Mouse (Mus musculus) hindbrain, embryonic 12.5 days (tissue): ENCODE measurements at regions not wholly inside any gene's neighbourhood (a gene's known extent, or its start where the extent isn't known, plus 50 kb on each side); places are given as distances from the start of the nearest gene placed in this dataset.
A peak's percentile ranks its signal among the peaks of the same experiment; 100 is the strongest.

Experiments used
- ATAC-seq: fragments of 200-750 bp; cut with Nextera tagmentation; 2 replicates; pipeline ENCODE4 v1.8.0; 2017; ENCODE audit warnings: moderate TSS enrichment; ENCODE audit not compliant: low FRiP score
- H3K27ac ChIP-seq: fragments of 300-500 bp; sonication (generic); 2 replicates; pipeline ENCODE4 v1.5.1; 2016; ENCODE audit warnings: mild to moderate bottlenecking
- H3K27me3 ChIP-seq: fragments of 300-500 bp; sonication (generic); 2 replicates; pipeline ENCODE4 v1.6.1; 2016; ENCODE audit warnings: mild to moderate bottlenecking
- H3K36me3 ChIP-seq: fragments of 300-500 bp; sonication (generic); 2 replicates; pipeline ENCODE4 v1.6.1; 2016; ENCODE audit warnings: mild to moderate bottlenecking
- H3K4me1 ChIP-seq: fragments of 300-500 bp; sonication (generic); 2 replicates; pipeline ENCODE4 v1.6.1; 2016
- H3K4me2 ChIP-seq: fragments of 300-500 bp; sonication (generic); replicated peaks from 2 replicates; pipeline ENCODE4 v1.6.1; 2016; ENCODE audit warnings: mild to moderate bottlenecking
- H3K4me3 ChIP-seq: fragments of 300-500 bp; sonication (generic); 2 replicates; pipeline ENCODE4 v1.5.1; 2016; ENCODE audit warnings: mild to moderate bottlenecking
- H3K9ac ChIP-seq: fragments of 300-500 bp; sonication (generic); 2 replicates; pipeline ENCODE4 v1.6.1; 2016; ENCODE audit warnings: mild to moderate bottlenecking, moderate library complexity
- H3K9me3 ChIP-seq: fragments of 300-500 bp; sonication (generic); replicated peaks from 2 replicates; pipeline ENCODE4 v1.6.1; 2016; ENCODE audit warnings: mild to moderate bottlenecking
- WGBS: fragments of 180-500 bp; shearing (Covaris S2); methylation state at CpG from one replicate; pipeline ENCODE4 v1.1.7; 2016; 5-methylcytosine and 5-hydroxymethylcytosine counted together

- Histone ChIP-seq H3K9me3 (no peaks in the 10 kb centered on the region), H3K9ac (no peak overlapping the region), H3K27ac (no peak overlapping the region), H3K4me2 (no peak overlapping the region), H3K27me3 (no peaks in the 10 kb centered on the region), H3K4me1 (peaks cover 11% of the 10 kb centered on the region), H3K36me3 (no peaks in the 10 kb centered on the region), H3K4me3 (no peak overlapping the region)
- WGBS = 85% methylated on average over 6 of the region's 6 CpGs
- ATAC-seq = no peak
Observed at GRCm38 (mm10) chr1:157709117-157709516, 202.6 kb downstream of the Sec16b start.

GRCm38 (mm10) chr1:157710870-157711269 is 204.3 kb downstream of the Sec16b start:
- 86% methylated on average over 2 of the region's 2 CpGs for WGBS
- Histone ChIP-seq H3K9me3 (no peaks in the 10 kb centered on the region), H3K4me1 (peaks cover 11% of the 10 kb centered on the region), H3K4me2 (no peak overlapping the region), H3K4me3 (no peak overlapping the region), H3K27ac (no peak overlapping the region), H3K27me3 (no peaks in the 10 kb centered on the region; the same call in 1 of the 2 replicates), H3K36me3 (no peaks in the 10 kb centered on the region), H3K9ac (no peak overlapping the region)
- ATAC-seq = no peak

- WGBS = 28% methylated on average over 2 of the region's 2 CpGs
- Histone ChIP-seq H3K27ac (no peak overlapping the region), H3K36me3 (no peaks in the 10 kb centered on the region), H3K27me3 (no peaks in the 10 kb centered on the region; the same call in 1 of the 2 replicates), H3K9me3 (no peaks in the 10 kb centered on the region), H3K4me2 (no peak overlapping the region), H3K9ac (no peak overlapping the region), H3K4me3 (no peak overlapping the region), H3K4me1 (peaks cover 11% of the 10 kb centered on the region)
- ATAC-seq = no peak; the same call in 1 of the 2 replicates
Observed at GRCm38 (mm10) chr1:157712519-157712918, 206.0 kb downstream of the Sec16b start.

GRCm38 (mm10) chr1:157713851-157714250 is 207.3 kb downstream of the Sec16b start:
- Histone ChIP-seq H3K4me3 (no peak overlapping the region), H3K9ac (no peak overlapping the region), H3K4me2 (no peak overlapping the region), H3K9me3 (no peaks in the 10 kb centered on the region), H3K27me3 (no peaks in the 10 kb centered on the region; the same call in 1 of the 2 replicates), H3K27ac (no peak overlapping the region), H3K36me3 (no peaks in the 10 kb centered on the region), H3K4me1 (peaks cover 11% of the 10 kb centered on the region)
- no peak for ATAC-seq
- WGBS = 76% methylated on average over 7 of the region's 7 CpGs

- no peak overlapping the region for H3K4me3 ChIP-seq
- H3K27ac ChIP-seq = no peak overlapping the region
- no peaks in the 10 kb centered on the region for H3K36me3 ChIP-seq
- no peak overlapping the region for H3K4me2 ChIP-seq
- no peaks in the 10 kb centered on the region for H3K9me3 ChIP-seq
- no peaks in the 10 kb centered on the region; the same call in 1 of the 2 replicates for H3K27me3 ChIP-seq
- H3K4me1 ChIP-seq = peaks cover 11% of the 10 kb centered on the region
- 69% methylated on average over 3 of the region's 3 CpGs for WGBS
- ATAC-seq = no peak
- H3K9ac ChIP-seq = no peak overlapping the region
Observed at GRCm38 (mm10) chr1:157715632-157716031, 209.1 kb downstream of the Sec16b start.

- Histone ChIP-seq H3K4me2 (no peak overlapping the region), H3K4me3 (no peak overlapping the region), H3K27ac (no peak overlapping the region), H3K9me3 (no peaks in the 10 kb centered on the region), H3K4me1 (peaks cover 11% of the 10 kb centered on the region), H3K36me3 (no peaks in the 10 kb centered on the region), H3K27me3 (no peaks in the 10 kb centered on the region; the same call in 1 of the 2 replicates), H3K9ac (no peak overlapping the region)
- ATAC-seq = no peak
- 73% methylated on average over 5 of the region's 5 CpGs for WGBS
Observed at GRCm38 (mm10) chr1:157717131-157717530, 210.6 kb downstream of the Sec16b start.

GRCm38 (mm10) chr1:157721946-157722345 is 215.4 kb downstream of the Sec16b start:
- WGBS = 85% methylated on average over 5 of the region's 5 CpGs
- Histone ChIP-seq H3K27me3 (no peaks in the 10 kb centered on the region), H3K27ac (no peak overlapping the region), H3K4me3 (no peak overlapping the region), H3K4me2 (no peak overlapping the region), H3K9me3 (no peaks in the 10 kb centered on the region), H3K36me3 (no peaks in the 10 kb centered on the region), H3K4me1 (no peaks in the 10 kb centered on the region), H3K9ac (no peak overlapping the region)
- no peak for ATAC-seq

- H3K27ac ChIP-seq = no peak overlapping the region
Observed at GRCm38 (mm10) chr1:157731124-157731523, 224.6 kb downstream of the Sec16b start.

GRCm38 (mm10) chr1:157740725-157741665 is 234.5 kb downstream of the Sec16b start:
- 53% methylated on average over 13 of the region's 13 CpGs for WGBS
- H3K4me2 ChIP-seq = no peak overlapping the region
- H3K36me3 ChIP-seq = no peaks in the 10 kb centered on the region
- no peak overlapping the region for H3K27ac ChIP-seq
- ATAC-seq = no peak
- no peak overlapping the region for H3K9ac ChIP-seq
- no peak overlapping the region for H3K4me3 ChIP-seq
- 0 out of 2 replicates have a peak, but pooled peaks cover 3% of the 10 kb centered on the region for H3K4me1 ChIP-seq
- no peaks in the 10 kb centered on the region for H3K27me3 ChIP-seq
- H3K9me3 ChIP-seq = no peaks in the 10 kb centered on the region

More at GRCm38 (mm10) chr1:157731124-157731523, 224.6 kb downstream of the Sec16b start:
- no peaks in the 10 kb centered on the region for H3K9me3 ChIP-seq
- H3K4me1 ChIP-seq = no peaks in the 10 kb centered on the region
- WGBS = 94% methylated on average over 1 of the region's 1 CpGs
- H3K27me3 ChIP-seq = no peaks in the 10 kb centered on the region
- no peak overlapping the region for H3K4me3 ChIP-seq
- H3K4me2 ChIP-seq = no peak overlapping the region
- no peak overlapping the region for H3K9ac ChIP-seq
- no peak for ATAC-seq
- no peaks in the 10 kb centered on the region for H3K36me3 ChIP-seq

GRCm38 (mm10) chr1:157745611-157746010 is 239.1 kb downstream of the Sec16b start:
- ATAC-seq = peak; percentile 69; the same call in 1 of the 2 replicates

GRCm38 (mm10) chr1:157755015-157755649 is 248.6 kb downstream of the Sec16b start:
- Histone ChIP-seq H3K4me2 (no peak overlapping the region), H3K9ac (no peak overlapping the region), H3K27ac (no peak overlapping the region), H3K9me3 (no peaks in the 10 kb centered on the region), H3K27me3 (no peaks in the 10 kb centered on the region), H3K36me3 (no peaks in the 10 kb centered on the region), H3K4me1 (0 out of 2 replicates have a peak, but pooled peaks cover 4% of the 10 kb centered on the region), H3K4me3 (no peak overlapping the region)
- 61% methylated on average over 10 of the region's 10 CpGs for WGBS
- ATAC-seq = no peak

More at GRCm38 (mm10) chr1:157745611-157746010, 239.1 kb downstream of the Sec16b start:
- H3K36me3 ChIP-seq = no peaks in the 10 kb centered on the region
- H3K4me2 ChIP-seq = no peak overlapping the region
- no peak overlapping the region for H3K9ac ChIP-seq
- no peaks in the 10 kb centered on the region for H3K9me3 ChIP-seq
- H3K27me3 ChIP-seq = no peaks in the 10 kb centered on the region
- no peak overlapping the region for H3K4me3 ChIP-seq
- no peaks in the 10 kb centered on the region for H3K4me1 ChIP-seq
- H3K27ac ChIP-seq = no peak overlapping the region

GRCm38 (mm10) chr1:157756977-157757376 is 250.4 kb downstream of the Sec16b start:
- Histone ChIP-seq H3K4me3 (no peak overlapping the region), H3K4me2 (no peak overlapping the region), H3K27ac (no peak overlapping the region), H3K9me3 (no peaks in the 10 kb centered on the region), H3K36me3 (no peaks in the 10 kb centered on the region), H3K9ac (no peak overlapping the region), H3K4me1 (0 out of 2 replicates have a peak, but pooled peaks cover 4% of the 10 kb centered on the region), H3K27me3 (no peaks in the 10 kb centered on the region)
- no peak for ATAC-seq
- 81% methylated on average over 3 of the region's 3 CpGs for WGBS
